Mouse (Mus musculus): Measurements from ENCODE around the gene Ifnk. TPM values are rescaled to one million over a fixed set of nuclear protein-coding genes. Genes with fewer than 3 reads are reported as not detected.

Gene Ifnk
- total RNA-seq, 1 experiment from 2014 or later, result not detected

GRCm38 (mm10) chr4:35140317-35140716 lies 11.5 kb upstream of the Ifnk start:
- DNase-seq, result no peak

GRCm38 (mm10) chr4:35143472-35144102 lies 8.3 kb upstream of the Ifnk start:
- DNase-seq, result no peak

- DNase-seq, result no peak
Measured at GRCm38 (mm10) chr4:35145726-35146125, 6.1 kb upstream of the Ifnk start.

- DNase-seq, result no peak
Measured at GRCm38 (mm10) chr4:35146597-35146996, 5.3 kb upstream of the Ifnk start.

- DNase-seq, result no peak
Measured at GRCm38 (mm10) chr4:35148326-35148725, 3.5 kb upstream of the Ifnk start.

- DNase-seq, result no peak
Measured at GRCm38 (mm10) chr4:35150706-35151105, 1.1 kb upstream of the Ifnk start.

GRCm38 (mm10) chr4:35154051-35154450 lies 2.2 kb downstream of the Ifnk start:
- no peak for DNase-seq

- DNase-seq, result peak; percentile 78
Measured at GRCm38 (mm10) chr4:35155132-35155922, 3.5 kb downstream of the Ifnk start.

- peak; percentile 81 for DNase-seq
Measured at GRCm38 (mm10) chr4:35156149-35156611, 4.3 kb downstream of the Ifnk start.

- DNase-seq, result peak; percentile 93
Measured at GRCm38 (mm10) chr4:35156751-35157611, 5.1 kb downstream of the Ifnk start, which contains the start of gene Mob3b. Mob3b (minus strand) TSS chr4:35157484.

GRCm38 (mm10) chr4:35157815-35158214 lies 6.0 kb downstream of the Ifnk start:
- no peak for DNase-seq

- no peak for DNase-seq
Measured at GRCm38 (mm10) chr4:35165275-35165674, 13.4 kb downstream of the Ifnk start.

GRCm38 (mm10) chr4:35165947-35166346 lies 14.1 kb downstream of the Ifnk start:
- DNase-seq, result no peak

- no peak for DNase-seq
Measured at GRCm38 (mm10) chr4:35167855-35168254, 16.0 kb downstream of the Ifnk start.

GRCm38 (mm10) chr4:35169571-35170125 lies 17.8 kb downstream of the Ifnk start:
- no peak for DNase-seq

GRCm38 (mm10) chr4:35172471-35172870 lies 20.6 kb downstream of the Ifnk start:
- DNase-seq, result no peak

GRCm38 (mm10) chr4:35173551-35173950 lies 21.7 kb downstream of the Ifnk start:
- DNase-seq, result no peak

GRCm38 (mm10) chr4:35175566-35175965 lies 23.7 kb downstream of the Ifnk start:
- DNase-seq, result no peak

- no peak for DNase-seq
Measured at GRCm38 (mm10) chr4:35177926-35178645, 26.2 kb downstream of the Ifnk start.

- DNase-seq, result no peak
Measured at GRCm38 (mm10) chr4:35187617-35188326, 35.9 kb downstream of the Ifnk start.

GRCm38 (mm10) chr4:35189794-35190193 lies 37.9 kb downstream of the Ifnk start:
- DNase-seq, result no peak

All from adrenal gland, postnatal 14 days (tissue).